Mouse (Mus musculus) MN1 (cell line): ENCODE data around the gene Myh7.
"Not testable (repeated sequence)": the region's sequence is repeated elsewhere in the genome, so short reads cannot be mapped to it uniquely, and the experiment has no call there.

Experiments
- DNase-seq: peaks from one replicate; pipeline ENCODE4 v3.0.0-alpha.2; 2016; ENCODE audit warnings: low spot score

Myh7 gene

DNA sequence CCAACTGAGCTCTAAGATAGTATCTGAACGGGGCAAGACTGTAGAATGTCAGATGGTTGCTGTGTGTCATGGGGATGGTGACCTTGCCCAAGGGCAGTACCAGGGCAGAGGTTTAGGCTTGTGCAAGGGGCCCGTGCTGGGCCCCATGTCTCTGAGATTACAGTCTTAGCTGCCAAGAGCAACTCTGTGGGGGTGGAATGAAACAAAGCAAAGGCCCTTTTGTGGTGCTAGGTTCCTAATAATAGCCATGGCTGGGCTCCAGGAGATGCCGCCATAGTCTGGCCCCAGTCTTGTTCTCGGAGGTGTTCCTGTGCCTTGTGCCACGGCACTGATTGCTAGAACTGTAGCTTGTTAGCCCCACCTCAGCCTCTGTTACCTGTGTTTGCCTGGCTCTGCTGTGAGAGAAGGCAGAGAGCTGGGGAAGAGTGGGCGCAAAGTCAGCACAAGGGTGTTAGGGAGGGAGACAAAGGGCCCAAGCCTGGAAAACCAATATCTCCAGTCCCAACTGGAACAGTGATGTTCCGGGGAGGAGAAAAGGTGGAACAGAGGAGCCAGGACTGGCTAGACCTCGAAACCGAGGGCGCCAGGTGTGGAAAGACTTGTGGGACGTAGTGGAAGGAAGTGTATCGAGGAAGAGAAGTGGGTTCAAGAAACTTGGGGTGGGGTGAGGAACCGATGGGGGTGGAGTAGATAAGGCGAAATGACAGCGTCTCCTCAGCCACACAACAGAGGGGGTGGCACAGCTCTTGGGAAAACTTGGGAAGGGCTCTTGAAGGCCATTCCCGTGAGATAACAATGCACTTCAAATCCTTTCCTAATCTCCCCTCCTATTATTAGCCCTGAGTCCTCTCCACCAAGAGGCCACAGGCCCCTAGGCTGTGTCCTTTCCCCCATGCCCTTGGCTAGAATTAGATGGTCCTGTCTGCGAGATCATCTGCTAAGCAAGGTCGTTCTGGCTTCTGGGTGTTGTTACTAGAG is 9.7 kb upstream of the Myh7 start:
- no peak for DNase-seq

DNA sequence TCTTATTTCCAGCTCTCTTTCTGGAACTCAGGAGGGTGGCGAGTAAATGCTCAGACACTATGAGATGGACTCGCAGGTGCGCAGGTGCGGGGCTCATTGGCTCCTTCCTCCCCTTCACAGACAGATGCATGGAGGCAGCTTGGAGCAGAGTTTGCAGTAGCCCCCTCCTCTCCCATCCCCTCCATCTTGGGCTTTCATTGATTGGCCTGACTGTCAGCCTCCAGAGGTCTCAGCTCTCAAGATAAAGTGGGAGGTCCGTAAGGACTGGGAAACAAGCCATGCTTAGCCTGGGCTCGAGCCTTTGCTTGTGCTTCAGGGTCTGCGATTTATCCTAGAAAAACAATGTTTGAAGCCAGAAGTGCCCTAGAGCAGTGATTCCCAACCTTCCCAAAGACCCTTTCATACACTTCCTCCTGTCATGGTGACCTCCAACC is 8.3 kb upstream of the Myh7 start:
- no peak for DNase-seq

DNA sequence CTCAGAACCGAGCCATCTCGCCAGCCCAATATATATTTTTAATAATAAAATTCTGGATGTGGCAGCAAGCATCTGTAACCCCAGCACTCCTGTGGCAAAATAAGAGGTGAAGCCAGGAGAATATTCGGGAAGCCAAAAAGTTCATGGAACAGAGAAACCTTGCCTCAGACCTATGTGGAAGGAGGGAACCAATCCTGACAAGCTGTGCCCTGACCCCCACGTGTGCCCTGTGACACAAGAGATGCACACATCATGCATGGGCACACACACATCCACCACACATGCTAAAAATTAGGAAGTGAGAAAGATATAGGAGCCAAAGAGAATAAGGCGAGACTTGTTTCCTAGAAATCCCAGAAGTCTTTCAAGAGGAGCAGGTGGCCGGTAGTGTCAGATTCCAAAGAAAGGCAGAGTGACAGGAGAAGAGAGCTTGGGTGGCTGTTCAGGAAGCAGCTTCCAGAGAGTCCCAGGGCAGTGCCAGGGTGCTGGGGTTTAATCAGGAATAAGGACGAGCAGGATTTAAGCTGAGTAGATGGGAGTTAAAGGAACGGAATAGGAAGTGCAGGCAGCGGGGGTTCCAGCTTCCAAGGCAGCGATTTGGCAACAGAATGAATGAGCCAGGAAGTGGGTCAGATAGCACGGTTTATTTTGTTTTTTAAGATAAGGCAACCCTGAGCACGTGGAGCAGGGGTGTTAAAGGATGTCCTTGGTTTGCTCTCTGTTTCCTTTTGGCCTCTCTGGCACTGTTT is 7.7 kb upstream of the Myh7 start:
- DNase-seq: no peak

DNA sequence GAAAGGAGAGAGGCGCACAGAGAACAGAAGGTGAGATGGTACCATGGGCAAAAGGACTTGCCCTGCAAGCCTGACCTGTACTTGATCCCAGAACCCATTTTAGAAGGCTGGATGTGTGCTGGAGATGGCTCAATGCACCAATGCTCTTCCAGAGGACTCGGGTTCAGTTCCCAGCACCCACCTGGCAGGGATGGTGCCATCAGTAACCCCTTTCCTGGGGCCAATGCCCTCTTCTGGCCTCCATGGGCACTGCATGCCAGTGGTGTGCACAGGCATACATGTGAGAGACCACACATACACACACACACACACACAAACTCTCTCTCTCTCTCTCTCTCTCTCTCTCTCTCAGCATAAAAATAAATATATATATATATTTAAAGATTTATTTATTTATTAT is 7.0 kb upstream of the Myh7 start:
- DNase-seq: no peak

DNA sequence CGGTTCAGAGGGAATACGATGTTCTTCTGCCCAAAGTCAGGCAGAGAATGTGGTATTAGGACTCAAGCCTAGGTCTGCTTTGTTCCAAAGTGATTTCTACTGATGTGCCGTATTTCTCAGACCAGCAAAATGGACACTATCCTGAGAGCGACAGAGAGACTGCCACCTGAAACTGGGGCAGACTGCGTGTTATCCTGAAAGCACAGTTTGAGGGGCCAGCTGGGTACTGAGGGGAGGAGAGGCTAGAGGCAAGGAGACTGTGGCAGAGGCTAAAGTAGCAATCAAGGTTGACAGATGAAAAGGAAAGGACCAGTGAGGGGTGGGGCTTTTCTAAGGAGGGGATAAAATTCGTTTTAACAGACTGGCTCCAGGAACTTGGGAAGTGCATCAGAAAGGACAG is 6.4 kb upstream of the Myh7 start:
- no peak for DNase-seq

DNA sequence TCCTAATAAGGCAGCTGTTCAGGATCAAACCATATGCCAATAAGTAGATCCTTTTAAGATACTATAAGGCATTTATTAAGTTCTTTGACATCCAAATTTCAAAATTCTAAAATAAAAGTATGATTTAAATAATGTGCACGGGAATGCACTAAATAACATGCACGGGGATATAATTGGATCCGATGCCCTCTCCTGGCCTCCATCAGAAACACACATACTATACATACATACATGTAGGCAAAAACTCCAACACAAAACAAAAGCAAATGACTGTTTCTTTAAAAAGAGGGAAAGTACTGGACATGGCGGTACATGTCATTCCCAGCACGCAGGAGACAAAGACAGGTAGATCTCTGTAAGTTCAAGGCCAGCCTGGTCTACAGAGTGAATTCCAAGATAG is 5.4 kb upstream of the Myh7 start:
- not testable (repeated sequence) for DNase-seq

DNA sequence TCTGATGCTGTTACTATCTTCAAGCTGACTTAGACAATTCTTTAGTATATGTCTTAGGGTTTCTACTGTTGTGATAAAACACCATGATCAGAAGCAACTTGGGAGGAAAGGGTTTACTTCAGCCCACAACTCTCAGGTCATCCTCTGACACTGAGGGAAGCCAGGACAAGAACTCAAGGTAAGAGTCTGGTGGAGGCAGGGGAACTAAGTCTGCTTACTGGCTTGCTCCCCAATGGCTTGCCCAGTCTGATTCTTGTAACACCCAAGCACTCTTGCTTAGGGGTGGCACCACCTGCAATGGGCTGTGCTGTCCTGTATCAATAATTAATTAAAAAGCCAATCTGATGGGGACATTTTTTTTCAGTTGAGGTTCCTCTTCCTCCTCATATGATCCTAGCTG is 4.3 kb upstream of the Myh7 start:
- DNase-seq: no peak

DNA sequence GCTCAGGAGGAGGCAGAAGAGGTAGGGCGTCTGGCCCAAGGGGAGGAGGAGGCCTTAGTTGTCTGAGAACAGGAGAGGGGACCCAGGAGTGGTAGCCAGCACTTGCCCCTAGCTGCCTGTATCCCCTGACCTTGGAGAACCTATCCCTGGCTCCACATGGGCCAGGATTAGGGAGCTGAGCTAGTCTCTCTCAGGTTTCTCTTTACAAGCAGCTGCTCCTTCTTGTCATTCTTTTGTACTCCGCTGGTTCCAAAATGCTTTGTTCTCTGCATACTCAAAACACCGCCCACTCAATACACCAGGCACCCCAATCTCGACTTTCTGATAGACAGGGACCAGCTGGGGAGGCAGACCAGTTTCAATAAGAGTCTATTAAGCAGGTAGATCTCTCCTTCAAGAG is 2.9 kb upstream of the Myh7 start:
- no peak for DNase-seq

DNA sequence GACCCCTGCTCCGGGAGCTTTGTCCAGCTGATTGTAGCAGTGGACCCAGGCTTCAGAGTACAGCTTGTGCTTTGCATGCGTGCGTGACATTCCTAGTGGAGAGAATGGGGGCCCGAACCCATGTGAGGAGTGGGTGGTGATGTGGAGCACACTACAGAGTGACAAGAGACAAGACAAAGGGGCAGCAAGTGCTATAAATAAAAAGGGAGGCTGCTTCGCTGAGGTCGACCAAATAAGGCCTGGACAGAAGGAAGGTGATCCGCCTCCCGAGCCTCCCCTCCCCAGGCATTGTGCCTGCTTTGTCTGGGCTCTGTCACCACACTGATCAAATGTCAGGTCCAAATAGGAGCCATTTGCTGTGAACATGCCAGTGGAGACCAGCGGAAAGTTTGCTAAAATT is 2.4 kb upstream of the Myh7 start:
- DNase-seq: no peak

DNA sequence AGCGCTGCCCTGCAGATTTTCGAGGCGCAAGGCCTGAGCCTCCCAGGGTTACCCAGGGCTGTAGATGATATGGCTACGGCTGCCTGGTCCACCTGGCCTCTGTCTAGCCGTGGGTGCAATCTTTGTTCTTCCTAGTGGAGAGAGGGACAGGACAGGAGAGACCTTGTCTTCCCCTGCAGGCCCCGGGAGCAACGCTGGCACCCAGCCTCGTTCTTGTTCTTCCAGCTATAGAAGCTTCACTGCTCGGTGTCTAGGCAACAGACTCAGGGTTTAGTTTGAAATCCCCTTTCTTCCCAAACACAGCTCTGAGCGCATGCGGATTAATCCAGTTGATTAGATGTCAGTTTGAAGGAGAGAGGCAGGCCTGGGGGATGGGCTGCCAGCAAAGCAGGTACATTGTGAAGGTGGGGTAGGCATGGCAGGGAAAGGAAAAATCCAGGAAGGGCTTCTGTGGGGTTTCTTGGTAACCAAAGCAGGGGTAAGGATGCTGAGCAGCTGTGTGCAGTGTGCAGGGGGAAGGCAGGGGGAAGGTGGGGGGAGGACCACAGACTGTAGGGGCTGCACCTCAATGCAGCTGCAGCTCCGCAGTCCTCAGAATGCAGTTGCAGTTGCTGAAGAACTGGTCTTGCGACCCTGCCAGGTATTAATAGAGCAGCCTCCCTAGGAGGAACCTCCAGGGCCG is 1.2 kb upstream of the Myh7 start:
- no peak for DNase-seq

DNA sequence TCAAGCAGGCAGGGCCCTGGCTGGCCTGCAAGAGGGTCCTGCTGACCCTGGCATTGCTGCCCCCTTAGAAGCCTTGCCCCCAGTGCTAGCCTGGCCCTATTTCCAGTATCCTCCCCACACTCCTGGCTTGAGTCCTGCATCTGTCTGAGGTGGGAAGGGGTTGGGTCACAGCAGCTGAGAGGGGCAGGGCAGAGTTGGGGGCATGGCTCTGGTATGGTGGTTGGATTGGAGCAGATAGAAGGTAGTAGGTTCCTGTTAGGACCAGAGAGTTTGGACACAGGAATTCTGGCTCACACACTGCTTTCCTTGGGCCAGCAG is 402 bp upstream of the Myh7 start:
- DNase-seq: no peak

DNA sequence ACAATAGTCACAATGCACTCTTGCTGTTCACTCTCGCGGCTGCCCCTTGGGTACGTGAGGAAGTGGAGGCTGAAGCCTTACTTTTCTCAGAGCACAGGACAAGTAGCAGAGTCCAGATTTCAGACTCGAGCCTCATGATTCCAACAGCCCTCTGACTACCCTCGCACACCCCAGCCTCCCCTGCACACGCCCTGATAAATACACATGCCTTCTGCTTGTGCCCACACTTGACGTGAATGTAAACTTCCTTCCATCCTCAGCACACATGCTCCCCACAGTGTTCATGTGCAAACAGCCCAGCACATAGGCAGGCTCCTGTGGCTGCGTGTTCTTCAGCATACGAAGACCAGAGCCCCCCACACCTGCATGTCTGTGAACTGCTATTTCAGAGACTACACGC is 790 bp downstream of the Myh7 start:
- no peak for DNase-seq

DNA sequence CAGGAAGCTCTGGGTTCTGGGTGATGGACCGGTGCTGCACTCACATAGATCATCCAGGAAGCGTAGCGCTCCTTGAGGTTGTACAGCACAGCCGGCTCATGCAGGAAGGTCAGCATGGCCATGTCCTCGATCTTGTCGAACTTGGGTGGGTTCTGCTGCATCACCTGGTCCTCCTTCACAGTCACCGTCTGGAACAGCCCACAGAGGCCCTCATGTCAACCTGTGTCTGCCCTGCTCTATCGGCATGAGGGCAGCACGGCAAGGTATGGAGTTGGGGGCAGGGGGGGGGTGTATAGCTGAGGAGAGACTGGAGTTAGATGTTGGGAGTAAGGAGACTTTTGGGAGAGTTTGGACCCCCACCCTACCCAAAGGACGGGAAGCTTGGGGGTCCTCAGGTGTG is 2.2 kb downstream of the Myh7 start:
- no peak for DNase-seq

DNA sequence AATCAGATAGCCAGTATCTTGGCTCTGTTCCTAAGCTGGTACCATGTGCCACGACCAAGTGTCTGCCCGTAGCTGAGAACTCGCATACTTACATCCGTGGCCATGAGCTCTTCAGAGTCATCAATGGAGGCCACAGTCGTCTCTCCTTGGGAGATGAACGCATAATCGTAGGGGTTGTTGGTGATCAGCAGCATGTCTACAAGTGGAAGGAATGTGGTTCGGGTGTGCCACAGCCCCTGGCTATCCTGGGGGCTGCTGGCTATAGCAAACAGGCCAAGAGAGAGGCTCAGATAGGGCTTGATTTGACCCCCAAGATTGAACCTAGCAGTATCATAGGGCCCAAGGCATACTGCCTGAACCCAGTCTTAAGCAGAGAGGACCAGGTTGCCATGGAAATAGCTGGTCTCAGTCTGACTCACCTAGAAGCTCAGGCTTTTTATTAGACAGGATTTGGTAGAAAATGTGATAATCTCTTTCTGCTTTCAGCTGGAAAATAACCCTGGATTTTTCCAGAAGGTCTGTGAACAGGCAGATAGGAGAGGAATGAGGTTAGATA is 4.5 kb downstream of the Myh7 start:
- DNase-seq: no peak

DNA sequence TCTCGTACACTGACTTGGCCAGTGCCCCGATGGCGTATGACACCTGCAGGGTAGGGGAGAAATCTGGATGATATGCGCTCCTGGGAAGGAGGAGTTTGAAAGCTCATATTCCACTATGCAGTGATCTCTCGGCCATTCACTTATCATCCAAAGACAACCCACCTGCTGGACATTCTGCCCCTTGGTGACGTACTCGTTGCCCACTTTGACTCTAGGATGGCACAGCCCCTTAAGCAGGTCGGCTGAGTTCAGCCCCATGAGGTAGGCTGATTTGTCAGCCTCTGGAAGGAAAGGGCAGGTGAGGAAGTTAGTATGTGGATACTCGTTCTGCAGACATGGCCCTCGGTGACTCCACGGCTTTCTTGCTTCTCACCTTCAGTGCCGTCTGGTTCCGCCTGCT is 5.5 kb downstream of the Myh7 start:
- DNase-seq: no peak

DNA sequence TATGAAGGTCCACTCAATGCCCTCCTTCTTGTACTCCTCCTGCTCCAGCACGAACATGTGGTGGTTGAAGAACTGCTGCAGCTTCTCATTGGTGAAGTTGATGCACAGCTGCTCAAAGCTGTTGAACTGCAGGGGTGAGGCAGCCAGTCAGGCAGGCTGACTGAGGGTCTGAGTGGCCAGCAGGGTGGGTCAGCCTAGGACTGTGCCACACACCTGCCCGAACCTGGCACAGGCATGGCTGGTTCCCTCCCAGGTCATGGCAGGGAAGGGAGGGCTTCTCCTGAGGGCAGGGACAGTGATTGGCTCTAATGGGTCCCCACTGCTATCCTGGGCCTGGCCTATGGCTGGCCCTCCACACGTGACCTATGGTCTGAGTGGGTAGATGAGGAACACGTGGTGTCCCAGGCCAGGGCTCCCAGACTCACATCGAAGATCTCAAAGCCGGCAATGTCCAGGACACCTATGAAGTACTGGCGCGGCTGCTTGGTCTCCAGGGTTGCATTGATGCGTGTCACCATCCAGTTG is 6.0 kb downstream of the Myh7 start:
- DNase-seq: not testable (repeated sequence)

DNA sequence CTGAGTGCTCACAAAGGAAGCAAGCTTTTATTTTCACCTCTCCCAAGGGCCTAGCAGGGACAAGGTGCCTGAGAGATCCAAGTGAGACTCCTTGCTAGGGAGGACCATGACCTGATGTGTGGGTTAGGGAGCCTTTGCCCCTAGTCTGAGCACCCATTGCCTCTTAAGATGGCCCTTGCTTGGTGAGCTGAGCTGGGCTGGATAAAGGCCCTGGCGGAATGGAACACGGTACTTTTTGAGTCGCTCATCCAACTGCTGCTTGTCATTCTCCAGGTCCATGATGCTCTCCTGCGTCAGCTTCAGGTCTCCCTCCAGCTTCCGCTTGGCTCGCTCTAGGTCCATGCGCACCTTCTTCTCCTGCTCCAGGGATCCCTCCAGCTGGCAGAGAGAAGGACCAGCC is 12.5 kb downstream of the Myh7 start:
- no peak for DNase-seq

DNA sequence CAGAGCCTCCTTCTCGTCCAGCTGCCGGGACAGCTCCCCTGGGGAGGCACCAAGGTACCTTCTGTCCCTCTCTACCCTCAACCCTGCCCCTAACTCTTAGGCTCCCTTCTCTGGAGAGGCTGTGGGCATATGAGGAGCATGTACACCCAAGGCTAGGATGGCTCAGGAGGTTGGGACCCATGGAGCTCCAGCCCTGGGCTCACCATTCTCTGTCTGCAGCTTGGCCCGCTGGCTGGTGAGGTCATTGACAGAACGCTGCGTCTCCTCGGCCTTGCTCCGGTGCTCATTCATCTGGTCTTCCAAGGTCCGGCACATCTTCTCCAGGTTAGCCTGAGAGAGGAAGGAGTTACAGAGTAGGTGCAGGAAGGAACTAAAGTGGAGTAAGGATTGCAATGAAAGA is 15.8 kb downstream of the Myh7 start:
- no peak for DNase-seq

DNA sequence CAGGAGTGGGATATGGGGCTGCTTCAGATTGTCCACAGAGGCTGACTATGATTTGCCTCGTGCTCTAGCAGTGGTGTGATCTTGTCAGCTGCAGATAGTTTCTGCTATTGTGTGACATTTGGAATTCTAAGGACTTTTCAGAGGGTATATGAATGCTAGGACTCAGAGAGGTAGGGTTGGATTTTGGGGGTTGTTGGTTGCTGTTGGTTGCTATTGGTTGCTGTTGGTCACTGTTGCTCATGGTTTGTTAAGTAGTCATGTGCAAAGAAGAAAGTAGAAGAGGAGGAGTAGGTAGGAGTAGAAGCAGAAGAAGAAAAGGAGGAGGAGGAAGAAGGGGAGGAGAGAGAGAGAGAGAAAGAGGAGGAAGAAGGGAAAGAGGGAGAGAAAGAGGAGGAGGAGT is 17.8 kb downstream of the Myh7 start, which contains the start of gene Gm17428:
Gene Gm17428 (plus strand): TSS at position 301 of the 400 bp plus-strand sequence.
- no peak for DNase-seq

DNA sequence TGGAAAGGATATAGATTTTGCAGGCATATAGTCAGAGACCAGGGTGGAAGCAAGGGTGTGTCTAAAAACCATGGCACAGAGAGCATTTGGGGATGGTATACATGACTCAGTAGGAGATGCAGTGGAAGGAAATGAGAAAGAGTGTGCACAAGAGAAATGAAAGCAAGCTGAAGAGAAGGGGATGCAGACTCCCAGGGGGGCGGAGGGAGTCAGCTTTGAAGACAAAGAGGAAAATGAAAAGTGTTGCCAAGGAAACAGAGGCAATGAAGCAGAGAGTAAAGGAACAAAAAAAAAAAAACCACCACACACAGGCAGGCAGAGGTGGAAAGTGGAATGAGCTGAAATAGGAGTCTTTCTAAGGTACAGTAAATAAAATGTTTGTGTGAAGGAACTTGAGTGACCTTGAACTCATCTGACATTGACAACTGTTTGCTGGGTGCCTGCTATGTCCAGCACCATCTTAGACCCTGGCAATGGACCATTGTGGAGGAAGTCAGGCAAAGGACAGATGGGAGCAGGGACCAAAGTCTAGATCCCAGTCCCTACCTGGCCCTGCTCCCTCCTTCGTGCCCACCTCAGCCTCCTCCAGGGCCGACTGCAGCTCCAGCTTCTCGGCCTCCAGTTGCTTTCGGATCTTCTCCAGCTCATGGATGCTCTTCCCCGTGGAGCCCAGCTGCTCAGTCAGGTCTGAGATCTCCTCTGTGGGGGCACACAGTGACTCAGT is 20.2 kb downstream of the Myh7 start:
- no peak for DNase-seq

DNA sequence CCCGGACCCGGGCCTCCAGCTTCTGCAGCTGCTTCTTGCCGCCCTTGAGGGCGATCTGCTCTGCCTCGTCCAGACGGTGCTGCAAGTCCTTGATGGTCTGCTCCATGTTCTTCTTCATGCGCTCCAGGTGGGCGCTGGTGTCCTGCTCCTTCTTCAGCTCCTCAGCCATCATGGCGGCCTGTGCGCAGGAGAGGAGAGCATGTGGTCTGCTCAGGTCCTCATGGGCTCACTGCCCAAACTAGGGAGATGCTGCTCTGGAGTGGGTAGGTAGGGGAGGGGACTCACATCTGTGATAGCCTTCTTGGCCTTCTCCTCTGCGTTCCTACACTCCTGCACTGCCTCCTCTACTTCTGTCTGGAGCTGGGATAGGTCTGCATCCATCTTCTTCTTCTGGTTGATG is 21.6 kb downstream of the Myh7 start:
- DNase-seq: not testable (repeated sequence)

DNA sequence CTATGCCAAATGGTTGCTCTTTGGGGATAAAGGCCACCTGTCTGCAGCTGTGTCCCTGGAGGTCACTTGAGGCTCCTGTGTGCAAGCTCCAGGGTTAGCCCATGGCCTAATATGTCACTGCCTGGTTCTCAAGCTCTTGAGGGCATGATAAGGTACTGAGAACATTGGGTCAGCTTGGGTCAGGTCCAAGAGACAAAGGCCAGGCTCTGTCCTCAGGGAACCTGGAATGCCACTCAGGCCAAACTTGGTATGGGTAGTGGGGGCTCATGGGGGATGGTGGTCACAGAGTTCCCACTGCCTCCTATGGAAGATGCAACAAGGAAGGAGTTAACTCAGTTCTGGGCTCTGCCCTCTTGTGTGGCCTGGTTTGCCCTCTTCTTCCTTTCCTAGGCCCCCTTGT is 26.1 kb downstream of the Myh7 start:
- no peak for DNase-seq
